Mouse (Mus musculus) erythroblast, embryonic 14.5 days (primary cell): ENCODE data around the gene Fsip1.

Experiments
- GATA1 ChIP-seq: IDR thresholded peaks from 2 replicates; pipeline ENCODE4 v1.6.1; 2012; ENCODE audit warnings: low read length, inconsistent platforms, mixed read lengths
- TAL1 ChIP-seq: IDR thresholded peaks from 3 replicates; pipeline ENCODE4 v1.6.1; 2012; ENCODE audit warnings: low read length, inconsistent platforms, mixed read lengths

- TF ChIP-seq TAL1 (no peak), GATA1 (no peak)
These were observed 134.5 kb downstream of the Fsip1 start for GRCm38 (mm10) chr2:118122291-118122690.
